In genomic region chr1:62702743-62703142, GRCm38 (mm10) we compare ENCODE assay signal across 8 mouse cellular contexts. TPM values are rescaled to one million over a fixed set of nuclear protein-coding genes. Genes with fewer than 3 reads are reported as not detected.
DNase-seq lines count a peak whose midpoint lies in the region; ATAC-seq lines count a peak whose summit lies in the region.

No protein-coding gene starts in this region.

- H3K9me3 ChIP-seq in limb, embryonic 10.5 days (replicated peaks) = no peaks in the 10 kb centered on the region
- no peaks in the 10 kb centered on the region for H3K9me3 ChIP-seq in neural tube, embryonic 15.5 days (replicated peaks)

- H3K4me3 ChIP-seq in limb, embryonic 10.5 days = peak overlapping the region; percentile 70
- H3K4me3 ChIP-seq in neural tube, embryonic 15.5 days (replicated peaks) = peak overlapping the region; percentile 64

- H3K4me1 ChIP-seq in limb, embryonic 10.5 days = peaks cover 67% of the 10 kb centered on the region
- H3K4me1 ChIP-seq in neural tube, embryonic 15.5 days = peaks cover 39% of the 10 kb centered on the region

- peak; percentile 66 for DNase-seq in embryo, embryonic 10.5 days (ENCODE audit: low spot score)
- no peak for DNase-seq in embryo, embryonic 11 days
- DNase-seq in thymus, postnatal 4 days = peak; percentile 19
- DNase-seq in thymus, postnatal 0 days (ENCODE audit: low spot score) = no peak
- DNase-seq in limb, embryonic 10.5 days (ENCODE audit: low spot score) = no peak
- no peak for DNase-seq in spleen, postnatal 10 days (ENCODE audit: low spot score in 2 of 2)
- no peak for DNase-seq in ovary, postnatal 36 days (ENCODE audit: low spot score)

- H3K27me3 ChIP-seq in limb, embryonic 10.5 days (ENCODE audit: low read depth, poor library complexity, severe bottlenecking) = peaks cover 58% of the 10 kb centered on the region
- H3K27me3 ChIP-seq in neural tube, embryonic 15.5 days (replicated peaks) = peaks cover 5% of the 10 kb centered on the region; the same call in 1 of the 2 replicates

- H3K9ac ChIP-seq in neural tube, embryonic 15.5 days (replicated peaks) = peak overlapping the region; percentile 81

- H3K36me3 ChIP-seq in limb, embryonic 10.5 days = no peaks in the 10 kb centered on the region
- no peaks in the 10 kb centered on the region for H3K36me3 ChIP-seq in neural tube, embryonic 15.5 days

- ATAC-seq in neural tube, embryonic 15.5 days (ENCODE audit: low FRiP score) = no peak; the same call in 1 of the 2 replicates

- peak overlapping the region; percentile 97 for H3K4me2 ChIP-seq in neural tube, embryonic 15.5 days

- WGBS in limb, embryonic 10.5 days = under 1% methylated on average over 25 of the region's 25 CpGs
- under 1% methylated on average over 24 of the region's 25 CpGs for whole genome bisulfite sequencing in neural tube, embryonic 15.5 days

- H3K27ac ChIP-seq in limb, embryonic 10.5 days = peak overlapping the region; percentile 92
- peak overlapping the region; percentile 90 for H3K27ac ChIP-seq in neural tube, embryonic 15.5 days (replicated peaks)

RNA-seq across cellular contexts. Expression of gene Nrp2, which starts 0.3 kb away (rescaled TPM):
- 1.6 and 1.7 TPM in 2 replicates for polyA plus RNA-seq in thymus, postnatal 0 days (2015; fragmentation: Nextera tagmentation; extraction: Ambion mirVana)
- 31.7 and 54.7 TPM in 2 replicates for polyA plus RNA-seq in limb, embryonic 10.5 days (2016; fragmentation: Nextera tagmentation; extraction: Ambion mirVana)
- 33.4 and 35.6 TPM in 2 replicates for polyA plus RNA-seq in neural tube, embryonic 15.5 days (2015; fragmentation: Nextera tagmentation; extraction: Ambion mirVana)

Comparison
In these comparisons a context has a peak if more than half of its experiments do, and no peak if none do; other contexts are left out.
1. DNase-seq: peak in embryo, embryonic 10.5 days (single experiment) and thymus, postnatal 4 days (single experiment); none in embryo, embryonic 11 days (single experiment), thymus, postnatal 0 days (single experiment), limb, embryonic 10.5 days (single experiment), spleen, postnatal 10 days (0 of 2) and ovary, postnatal 36 days (single experiment).
2. RNA of gene Nrp2, which starts 0.3 kb away (polyA plus RNA-seq): 31.7 to 54.7 TPM in limb, embryonic 10.5 days and 33.4 to 35.6 TPM in neural tube, embryonic 15.5 days; 1.6 to 1.7 TPM in thymus, postnatal 0 days; every median in the first group is over 10 times any median in the second.